Mouse (Mus musculus) embryo, embryonic 9.5 days (tissue): ENCODE results near the gene Epdr1.
A peak's percentile ranks its signal among the peaks of the same experiment; 100 is the strongest.

Experiments used
- DNase-seq: peaks from one replicate; pipeline ENCODE4 v3.0.0-alpha.2; 2017; ENCODE audit errors: extremely low spot score

The Epdr1 gene

DNA sequence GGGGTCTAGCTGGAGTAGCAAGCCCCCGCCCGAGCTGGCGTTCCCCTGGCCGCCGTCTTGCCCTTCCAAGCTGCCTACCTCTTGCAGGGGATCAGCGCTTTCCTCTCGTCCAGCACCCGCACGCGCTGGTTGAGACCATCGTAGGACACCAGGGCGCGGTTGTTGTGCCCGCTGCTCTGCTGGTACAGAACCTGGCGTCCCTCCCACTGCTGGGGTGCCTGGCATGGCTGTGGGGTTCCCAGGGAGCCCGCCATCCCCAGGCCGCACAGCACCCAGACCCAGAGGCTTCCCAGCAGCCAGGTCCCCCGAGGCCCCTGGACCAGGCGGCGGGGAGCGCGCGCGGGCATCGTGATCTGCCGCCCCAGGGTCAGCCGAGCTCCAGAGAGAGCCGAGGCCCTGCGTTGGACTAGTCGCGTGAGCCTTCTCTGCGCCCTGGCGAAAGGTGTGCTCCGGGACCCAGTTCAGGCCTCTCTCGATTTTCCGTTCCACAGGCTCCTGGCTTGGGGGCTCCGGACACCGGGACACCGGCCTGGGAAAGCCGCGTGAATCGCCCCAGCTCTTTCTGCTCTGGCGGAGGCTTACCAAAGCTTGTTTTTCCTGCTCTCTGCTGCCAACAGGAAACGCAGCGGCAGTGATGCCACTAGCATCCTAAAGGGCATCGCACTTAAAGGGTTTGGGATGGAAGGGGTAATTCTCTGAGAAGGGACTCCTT is at the start of gene Epdr1:
Gene Epdr1 (minus strand): TSS at position 712 of the 712 bp plus-strand sequence.
- peak; percentile 84 for DNase-seq

- DNase-seq = no peak
Measured at GRCm38 (mm10) chr13:19668355-19669140, 48.8 kb upstream of the Epdr1 start.

DNA sequence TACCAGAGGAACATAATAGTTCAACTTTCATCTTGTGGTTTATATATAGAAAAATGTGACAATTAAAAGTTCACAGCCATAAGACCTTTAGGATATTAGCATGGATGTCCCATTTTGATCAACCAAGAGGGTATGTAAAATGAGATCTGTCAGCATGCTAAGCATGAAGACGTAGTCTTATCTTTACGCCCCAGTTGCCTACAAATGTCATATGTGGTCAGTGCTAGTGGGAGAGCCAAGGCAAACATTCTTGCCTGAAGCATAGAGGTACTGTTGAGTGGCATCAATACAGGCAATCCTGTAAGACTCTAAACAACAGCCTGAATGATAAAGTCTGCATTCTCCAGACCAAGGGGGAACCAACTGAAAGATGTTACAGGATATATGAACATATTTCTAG is 32.7 kb upstream of the Epdr1 start:
- DNase-seq = no peak

GRCm38 (mm10) chr13:19649824-19650223 is 30.1 kb upstream of the Epdr1 start:
- no peak for DNase-seq

- DNase-seq = no peak
Measured at GRCm38 (mm10) chr13:19644225-19644624, 24.5 kb upstream of the Epdr1 start.

DNA sequence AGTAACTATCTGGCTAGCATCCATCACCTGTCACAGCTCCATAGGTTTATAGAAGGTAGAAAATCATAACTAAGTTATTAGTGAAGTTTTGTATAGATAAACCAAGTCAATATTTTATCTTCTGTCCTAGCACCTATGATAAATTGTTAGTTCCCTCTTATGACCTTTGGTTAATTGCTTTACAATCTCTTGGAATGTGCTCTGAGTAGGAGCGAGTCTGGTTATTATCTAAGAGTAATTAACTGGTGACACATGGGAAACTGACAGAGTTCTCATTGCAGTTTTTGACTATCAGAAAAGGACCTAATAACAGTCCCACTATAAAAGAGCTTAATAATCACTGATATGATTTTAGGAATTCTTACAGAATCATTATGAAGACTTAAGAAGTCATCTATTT is 23.8 kb upstream of the Epdr1 start:
- no peak for DNase-seq

DNA sequence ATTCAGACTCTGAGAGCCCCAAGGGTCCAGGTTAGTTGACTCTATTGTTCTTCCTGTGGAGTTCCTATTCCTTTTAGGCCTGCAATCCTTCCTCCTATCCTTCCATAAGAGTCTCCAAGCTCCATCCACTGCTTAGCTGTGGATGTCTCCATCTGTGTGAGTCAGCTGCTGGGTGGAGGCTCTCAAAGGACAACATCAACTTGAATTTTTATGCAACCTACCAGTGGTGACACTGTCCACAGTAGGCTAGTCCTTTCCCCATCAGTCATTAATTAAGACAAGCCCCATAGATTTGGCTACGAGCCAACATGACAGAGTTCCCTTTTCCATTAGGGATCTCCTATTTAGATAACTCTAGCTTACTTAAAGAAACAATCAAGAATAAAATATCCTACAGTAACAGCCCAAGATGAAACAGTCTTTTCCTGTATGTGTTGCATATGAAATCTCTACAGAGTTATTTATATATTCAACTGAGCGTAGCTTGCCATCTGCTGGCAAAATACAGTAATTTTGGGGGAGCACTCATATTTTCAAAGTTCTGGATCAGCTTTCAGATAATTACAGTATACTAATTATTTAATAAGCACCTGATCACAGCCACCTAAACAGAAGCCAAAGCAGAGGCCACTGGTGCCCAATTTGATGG is 20.6 kb upstream of the Epdr1 start:
- DNase-seq = no peak

GRCm38 (mm10) chr13:19636131-19636530 is 16.4 kb upstream of the Epdr1 start:
- DNase-seq = no peak

GRCm38 (mm10) chr13:19630768-19631709 is 11.3 kb upstream of the Epdr1 start:
- DNase-seq = no peak

DNA sequence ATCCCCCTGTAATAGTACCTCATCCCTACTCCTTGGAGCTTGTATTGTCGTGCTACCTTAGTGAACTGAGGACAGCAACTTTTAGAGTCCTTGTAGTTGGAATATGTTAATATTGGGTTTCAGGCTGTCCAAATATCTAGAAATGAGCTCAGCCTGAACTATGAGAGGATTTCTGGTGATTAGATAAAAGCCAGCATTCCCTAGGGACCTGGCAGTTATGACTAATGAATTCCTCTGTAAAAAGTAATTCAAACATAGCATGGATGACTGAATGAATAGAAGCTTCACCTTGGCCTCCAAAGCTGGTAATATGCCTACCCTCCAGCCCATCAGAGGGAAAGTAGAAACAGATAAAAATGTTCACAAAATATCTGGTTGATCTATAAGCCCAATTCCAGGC is 6.7 kb upstream of the Epdr1 start:
- no peak for DNase-seq

DNA sequence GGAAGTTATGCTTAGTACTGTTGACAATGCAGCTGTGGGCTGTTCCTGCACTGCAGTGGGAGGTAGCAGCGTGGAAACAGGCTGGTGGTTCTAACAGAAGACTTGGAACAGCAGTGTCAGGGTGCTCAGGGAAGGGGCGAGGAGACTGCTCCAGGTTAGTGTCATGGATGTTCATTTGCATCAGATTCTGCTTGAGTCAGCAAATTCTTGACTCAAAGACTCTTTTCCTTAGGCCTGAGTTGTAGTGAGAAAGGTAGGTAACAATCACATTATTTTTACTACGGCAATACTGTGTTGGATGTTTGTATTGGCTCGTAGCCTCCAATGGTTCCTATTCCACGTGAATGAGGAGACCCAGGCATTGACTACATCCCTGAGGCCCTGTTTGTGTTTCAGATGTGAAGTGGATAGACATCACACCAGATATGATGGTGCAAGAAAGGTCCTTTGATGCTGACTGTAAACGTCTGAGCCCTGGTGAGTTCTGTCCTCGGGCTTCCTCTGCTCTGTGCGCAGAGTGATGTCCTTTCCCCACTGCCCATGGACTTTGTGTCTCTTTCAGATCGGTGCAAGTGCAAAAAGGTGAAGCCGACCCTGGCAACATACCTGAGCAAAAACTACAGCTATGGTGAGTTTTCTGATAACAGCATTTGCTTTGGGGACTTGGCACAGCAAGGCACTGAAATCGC is 5.0 kb upstream of the Epdr1 start:
- DNase-seq = no peak

DNA sequence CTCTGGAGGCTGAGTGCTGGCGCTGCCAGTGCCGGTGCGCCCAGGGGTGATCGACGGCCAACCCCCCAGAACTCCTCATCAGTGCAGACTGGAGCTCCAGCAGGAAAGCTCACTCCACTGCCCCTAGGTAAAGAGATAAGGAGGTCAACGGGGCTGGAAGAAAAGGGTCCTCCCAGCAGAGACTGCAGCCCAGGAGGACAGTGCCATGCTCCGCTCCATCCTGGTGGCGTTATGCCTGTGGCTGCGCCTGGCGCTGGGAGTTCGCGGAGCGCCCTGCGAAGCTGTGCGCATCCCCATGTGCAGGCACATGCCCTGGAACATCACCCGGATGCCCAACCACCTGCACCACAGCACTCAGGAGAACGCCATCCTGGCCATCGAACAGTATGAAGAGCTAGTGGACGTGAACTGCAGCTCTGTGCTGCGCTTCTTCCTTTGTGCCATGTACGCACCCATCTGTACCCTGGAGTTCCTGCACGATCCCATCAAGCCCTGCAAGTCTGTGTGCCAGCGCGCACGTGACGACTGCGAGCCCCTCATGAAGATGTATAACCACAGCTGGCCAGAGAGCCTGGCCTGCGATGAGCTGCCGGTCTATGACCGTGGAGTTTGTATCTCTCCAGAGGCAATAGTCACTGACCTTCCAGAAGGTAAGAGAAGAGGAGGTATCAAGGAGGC is 3.6 kb upstream of the Epdr1 start:
- DNase-seq = peak; percentile 20

DNA sequence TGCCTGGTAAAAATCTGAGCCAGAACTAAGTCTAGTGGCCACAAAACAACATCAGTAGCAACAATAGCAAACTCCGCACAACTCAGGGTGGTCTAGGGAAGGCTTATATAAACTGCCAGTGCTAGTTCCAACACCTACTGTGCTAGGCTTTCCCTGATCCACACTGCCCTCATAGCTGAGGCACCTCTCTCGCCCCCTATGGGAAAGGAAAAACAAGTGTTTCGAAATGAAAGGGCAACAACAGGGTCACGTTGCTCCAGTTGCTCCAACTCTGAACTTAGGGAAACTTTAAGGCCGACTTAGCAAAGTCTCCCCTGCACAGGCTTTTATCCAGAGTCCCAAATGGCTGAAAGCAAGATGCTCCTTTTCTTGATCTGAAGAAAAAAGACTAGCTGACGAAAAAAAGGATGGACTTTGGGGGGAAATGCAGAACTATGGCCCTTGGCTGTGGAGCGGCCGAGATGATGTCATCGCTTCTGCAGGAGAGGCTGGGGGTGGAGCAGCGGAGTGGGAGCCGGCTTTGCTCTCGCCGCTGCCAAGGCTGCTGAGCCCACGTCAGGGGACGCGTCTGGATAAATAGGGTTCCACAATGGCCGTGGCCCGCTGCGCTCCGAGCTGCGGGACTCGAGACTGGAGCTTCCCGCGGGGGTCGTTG is 3.0 kb upstream of the Epdr1 start, which contains the start of gene Sfrp4:
Gene Sfrp4 (plus strand): TSS at position 532 of the 655 bp plus-strand sequence.
- DNase-seq = peak; percentile 62

DNA sequence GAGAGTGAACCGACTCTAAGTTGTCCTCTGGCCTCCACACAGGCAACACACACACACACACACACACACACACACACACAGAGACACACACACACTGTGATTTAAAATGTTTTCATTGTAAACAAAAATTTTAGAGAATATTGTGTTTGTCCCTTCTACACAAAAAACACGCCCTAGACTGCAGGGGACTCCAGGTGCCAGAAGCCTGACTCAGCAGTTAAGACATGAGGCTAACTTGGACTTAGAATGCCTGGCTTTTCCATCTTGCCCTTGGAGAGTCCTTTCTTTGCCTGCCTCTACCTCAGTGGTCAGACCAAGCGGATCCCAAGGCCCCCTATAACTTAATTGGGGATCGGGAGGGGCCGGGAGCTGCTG is 899 bp downstream of the Epdr1 start:
- no peak for DNase-seq

GRCm38 (mm10) chr13:19618081-19618480 is 1.6 kb downstream of the Epdr1 start:
- DNase-seq = no peak

DNA sequence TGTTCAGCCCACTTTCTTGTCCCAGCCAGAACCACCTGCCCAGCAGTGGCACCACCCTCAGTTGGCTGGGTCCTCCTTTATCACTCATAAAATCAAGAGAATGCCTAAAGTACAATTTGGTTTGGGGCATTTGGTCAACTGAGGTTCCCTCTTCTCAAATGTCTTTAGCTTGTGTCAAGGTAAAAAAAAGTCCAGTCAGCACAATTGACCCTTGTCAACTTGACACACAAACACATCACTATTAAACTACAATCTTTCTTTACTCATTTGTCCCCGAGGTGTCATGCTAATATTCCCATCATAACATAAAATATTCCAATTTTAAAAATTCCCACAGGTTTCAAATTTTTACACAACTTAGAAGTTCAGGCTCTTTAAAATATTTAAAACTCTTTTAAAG is 5.4 kb downstream of the Epdr1 start:
- no peak for DNase-seq

DNA sequence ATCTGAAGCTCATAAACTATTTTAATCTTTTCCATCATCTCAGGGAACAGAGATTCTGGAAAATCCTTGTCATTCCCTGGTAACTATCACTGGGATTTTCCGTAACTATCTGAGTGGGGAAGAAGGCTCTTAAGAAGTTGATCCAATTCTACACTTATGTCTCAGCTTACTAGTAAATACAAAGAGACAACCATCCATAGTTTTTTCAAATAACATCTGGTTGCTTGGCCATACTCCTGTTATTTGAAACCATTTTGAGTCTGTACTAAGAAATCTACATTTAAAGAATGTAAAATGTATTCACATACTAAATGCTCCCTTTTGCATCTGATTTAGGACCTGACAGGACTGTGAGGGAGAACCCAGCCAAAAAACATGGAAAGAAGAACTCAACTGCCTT is 6.3 kb downstream of the Epdr1 start:
- DNase-seq = no peak

DNA sequence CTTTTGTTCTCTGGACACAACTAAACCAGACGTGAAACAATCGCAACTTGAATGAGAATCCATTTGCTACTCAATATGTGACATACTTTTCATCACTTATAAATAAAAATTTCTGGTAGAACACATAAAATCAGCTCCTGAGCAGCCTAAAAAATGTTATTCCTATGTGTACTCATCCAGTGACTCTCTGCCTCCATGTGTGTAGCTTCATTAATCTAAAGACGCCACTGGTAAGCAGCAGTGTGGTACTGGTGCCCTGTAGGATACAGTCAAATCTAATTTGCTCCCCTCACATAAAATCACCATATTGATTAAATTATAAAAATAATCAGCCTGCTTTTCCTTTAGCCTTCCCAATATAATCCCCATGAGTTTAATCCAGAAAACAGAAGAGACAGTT is 6.8 kb downstream of the Epdr1 start:
- DNase-seq = no peak

GRCm38 (mm10) chr13:19612348-19612747 is 7.4 kb downstream of the Epdr1 start:
- no peak for DNase-seq

- DNase-seq = no peak
Measured at GRCm38 (mm10) chr13:19608120-19608519, 11.6 kb downstream of the Epdr1 start.
